Mouse (Mus musculus): ENCODE measurements at regions not wholly inside any gene's neighbourhood (a gene's known extent, or its start where the extent isn't known, plus 50 kb on each side); places are given as distances from the start of the nearest gene placed in this dataset.

DNA sequence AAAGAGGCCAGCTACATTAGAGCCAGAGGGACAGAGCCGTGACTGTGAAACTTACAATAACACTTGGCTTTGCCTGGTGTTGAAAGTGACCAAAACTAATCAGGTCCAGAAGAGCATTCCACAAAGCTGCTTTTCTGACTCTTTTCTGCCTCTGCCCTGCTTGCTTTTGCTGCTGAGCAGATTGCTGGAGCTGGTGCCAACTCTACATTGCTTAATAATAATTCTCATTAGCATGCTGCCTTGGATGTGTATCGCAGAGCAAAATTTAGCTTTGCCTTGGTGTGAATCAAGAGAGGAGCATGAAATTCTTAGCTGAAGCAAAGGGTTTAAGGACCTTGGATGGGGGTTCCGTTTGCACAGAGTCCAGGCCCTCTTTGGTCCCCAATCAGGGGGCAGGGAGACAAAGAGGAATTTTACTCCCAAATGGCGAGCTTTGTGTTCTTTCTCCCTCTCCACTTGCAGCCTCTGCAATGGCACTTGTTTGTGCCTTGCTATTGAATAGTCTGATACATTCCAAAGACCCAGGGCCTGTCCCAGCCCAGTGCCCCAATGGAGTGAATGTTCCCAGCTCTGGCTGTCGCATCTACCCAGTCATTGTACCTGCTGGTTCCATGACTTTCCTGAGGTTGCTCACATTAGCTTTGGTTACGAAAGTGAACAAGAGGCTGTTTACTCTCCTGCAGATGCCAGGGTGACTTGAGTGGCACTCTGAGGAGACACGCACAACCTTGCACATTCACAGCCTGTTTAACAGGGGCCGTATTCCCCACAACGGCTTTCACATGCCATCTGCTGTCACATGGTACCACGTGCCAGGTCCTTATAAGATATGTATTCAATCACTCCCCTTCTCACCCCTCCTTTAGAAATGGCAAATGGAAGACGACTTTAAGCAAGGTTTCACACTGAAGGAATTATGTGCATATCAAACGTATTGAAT lies 76.9 kb upstream of the Rfx3 start:
- Histone ChIP-seq H3K27ac (no peak overlapping the region), H3K36me3 (no peaks in the 10 kb centered on the region), H3K9ac (no peak overlapping the region), H3K4me1 (0 out of 2 replicates have a peak, but pooled peaks cover 6% of the 10 kb centered on the region), H3K9me3 (replicated peaks) (no peaks in the 10 kb centered on the region), H3K27me3 (no peaks in the 10 kb centered on the region), H3K4me2 (replicated peaks) (no peak overlapping the region), H3K4me3 (no peak overlapping the region)
- ATAC-seq (ENCODE audit: low FRiP score): peak; percentile 75
- 64% methylated on average over 12 of the region's 12 CpGs for WGBS

DNA sequence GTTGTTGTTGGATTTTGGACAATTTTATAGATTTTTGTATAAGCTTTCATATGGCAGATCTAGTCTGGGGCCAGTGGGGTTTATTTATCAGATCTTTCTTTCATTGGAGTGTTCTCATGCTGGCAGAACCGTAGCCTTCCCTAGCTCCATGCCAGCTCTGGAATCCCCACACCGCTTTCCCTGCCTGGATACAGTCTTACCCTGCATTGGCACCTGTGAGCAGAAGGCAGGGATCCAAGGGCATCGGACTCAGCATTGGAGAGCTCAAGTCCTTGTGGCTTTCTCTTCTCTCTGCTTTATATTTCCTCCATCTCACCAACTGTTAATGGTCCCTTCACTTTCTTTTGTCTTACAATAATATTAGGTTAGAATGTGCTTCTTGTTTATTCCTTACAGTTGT lies 59.4 kb upstream of the Rfx3 start:
- H3K4me3 ChIP-seq: no peak overlapping the region
- H3K4me2 ChIP-seq (replicated peaks): no peak overlapping the region
- H3K27me3 ChIP-seq: no peaks in the 10 kb centered on the region
- WGBS: 94% methylated on average over 3 of the region's 3 CpGs
- H3K9ac ChIP-seq: no peak overlapping the region
- no peak for ATAC-seq (ENCODE audit: low FRiP score)
- H3K4me1 ChIP-seq: no peaks in the 10 kb centered on the region
- H3K9me3 ChIP-seq (replicated peaks): no peaks in the 10 kb centered on the region
- no peaks in the 10 kb centered on the region for H3K36me3 ChIP-seq
- H3K27ac ChIP-seq: no peak overlapping the region

Measured in hindbrain, embryonic 12.5 days (tissue).